Mouse (Mus musculus): ENCODE measurements at regions not wholly inside any gene's neighbourhood (a gene's known extent, or its start where the extent isn't known, plus 50 kb on each side); places are given as distances from the start of the nearest gene placed in this dataset.

GRCm38 (mm10) chr3:34173416-34174097 is 92.4 kb upstream of the Dnajc19 start:
- TF ChIP-seq POLR2A (IDR thresholded peaks at IDR 0.05; ENCODE audit: low read depth, low read length) (no peak), CTCF (IDR thresholded peaks at IDR 0.05; ENCODE audit: extremely low read depth, insufficient read length, insufficient replicate concordance, low read depth, low read length) (no peak)
